Mouse (Mus musculus) telencephalon, adult 2 months (tissue): ENCODE data around the gene Mrps9.
"Not testable (repeated sequence)": the region's sequence is repeated elsewhere in the genome, so short reads cannot be mapped to it uniquely, and the experiment has no call there.

Experiments
- DNase-seq: peaks from one replicate; pipeline ENCODE4 v3.0.0-alpha.2; 2011; ENCODE audit warnings: low read depth, low spot score

Gene Mrps9

DNA sequence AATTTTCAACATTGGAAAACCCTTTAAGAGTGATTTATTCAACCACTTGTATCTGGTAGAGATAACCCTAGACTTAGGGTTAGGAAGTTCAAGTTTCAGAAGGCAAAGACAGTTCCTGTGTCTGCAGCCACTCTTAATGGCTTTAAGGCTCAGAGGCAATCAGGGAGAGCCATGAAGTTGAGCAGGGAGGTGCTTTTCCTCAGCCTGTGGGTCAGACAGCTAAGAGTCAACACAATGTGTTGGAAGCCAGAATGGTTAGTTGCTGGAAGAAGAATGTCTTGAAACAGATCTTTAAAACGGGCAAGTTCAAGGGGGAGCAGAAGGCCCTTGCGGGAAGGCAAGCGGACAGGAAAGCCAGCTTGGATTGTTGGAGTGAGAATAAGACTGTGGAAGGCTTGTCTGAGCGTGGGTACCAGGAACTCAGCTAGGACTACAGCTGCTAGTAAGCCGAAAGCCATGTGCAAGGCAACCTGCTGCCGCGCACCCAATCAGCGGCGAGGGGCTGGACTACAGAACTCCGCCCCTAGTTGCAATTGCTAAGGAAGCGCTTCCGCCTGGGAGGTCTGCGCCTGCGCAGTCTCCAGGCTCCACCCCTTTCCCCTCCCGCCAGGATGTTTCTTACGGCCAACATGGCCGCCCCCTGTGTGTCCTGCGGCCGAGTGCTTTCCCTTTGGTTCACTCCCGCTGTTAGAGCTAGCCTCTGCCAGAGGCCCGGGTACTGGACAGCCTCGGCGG is at the start of gene Mrps9:
Gene Mrps9, plus strand, starts transcription at position 571 of the 735 bp plus-strand sequence.
- DNase-seq, result peak; percentile 97

DNA sequence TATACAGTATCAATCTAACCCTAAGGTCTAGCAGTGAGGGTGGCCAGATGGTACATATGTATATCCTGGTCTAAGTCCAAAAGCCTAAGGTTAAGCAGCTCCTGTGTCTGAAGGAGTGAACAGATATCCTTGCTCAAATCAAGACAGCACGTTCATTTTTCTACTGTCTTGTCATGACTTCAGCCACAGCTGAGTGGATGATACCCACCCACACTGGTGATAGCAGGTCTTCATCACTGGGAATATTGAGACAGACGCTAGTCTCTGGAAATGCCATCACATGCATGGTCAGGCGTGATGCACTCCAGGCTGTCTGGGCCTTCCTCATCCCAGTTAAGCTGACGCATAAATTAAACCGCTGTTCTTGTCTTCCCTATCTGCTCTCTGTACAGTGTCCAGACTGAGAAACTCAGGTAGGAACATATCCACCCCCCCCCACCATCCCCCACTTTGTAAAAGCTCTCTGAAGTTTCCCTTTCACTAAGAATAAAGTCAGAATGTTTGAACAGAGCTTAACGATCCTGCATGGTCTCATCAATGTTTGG is 37.7 kb upstream of the Mrps9 start:
- no peak for DNase-seq

DNA sequence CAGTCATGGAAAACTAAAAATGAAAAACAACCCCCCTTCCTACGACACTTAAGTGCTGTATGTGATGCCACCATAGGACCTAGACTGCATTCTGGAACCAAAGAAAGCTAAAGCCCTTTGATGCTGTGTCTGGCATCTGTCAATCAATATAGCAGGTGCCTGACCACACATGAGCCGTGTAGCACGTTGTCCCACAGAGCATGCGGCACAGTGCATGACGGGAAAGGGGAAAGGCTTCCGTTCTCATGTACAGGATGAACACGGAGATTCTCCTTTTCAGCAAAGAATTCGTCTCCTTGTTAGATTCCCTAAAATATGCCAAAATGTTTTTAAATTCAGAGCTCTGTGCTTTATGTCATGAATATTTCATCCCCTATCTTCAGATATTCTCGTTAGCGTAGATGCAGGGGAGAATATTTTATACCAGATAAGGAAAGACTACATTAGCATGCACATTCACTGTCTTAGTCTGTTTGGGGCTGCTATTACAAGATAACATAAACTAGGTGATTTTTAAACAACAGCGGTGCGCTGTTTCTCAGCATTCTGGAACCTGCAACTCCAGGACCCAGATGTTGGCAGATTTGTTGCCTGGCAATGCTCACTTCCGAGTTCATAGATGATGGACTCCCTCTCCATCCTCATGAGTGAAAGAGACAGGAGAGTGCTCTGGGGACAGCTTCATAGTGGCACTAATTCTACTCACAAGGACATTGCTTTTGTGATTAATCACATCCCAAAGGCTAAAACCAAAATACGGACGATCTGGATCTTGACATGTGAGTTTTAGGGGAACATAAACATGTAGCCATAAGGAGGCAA is 36.0 kb upstream of the Mrps9 start:
- DNase-seq, result peak; percentile 10

DNA sequence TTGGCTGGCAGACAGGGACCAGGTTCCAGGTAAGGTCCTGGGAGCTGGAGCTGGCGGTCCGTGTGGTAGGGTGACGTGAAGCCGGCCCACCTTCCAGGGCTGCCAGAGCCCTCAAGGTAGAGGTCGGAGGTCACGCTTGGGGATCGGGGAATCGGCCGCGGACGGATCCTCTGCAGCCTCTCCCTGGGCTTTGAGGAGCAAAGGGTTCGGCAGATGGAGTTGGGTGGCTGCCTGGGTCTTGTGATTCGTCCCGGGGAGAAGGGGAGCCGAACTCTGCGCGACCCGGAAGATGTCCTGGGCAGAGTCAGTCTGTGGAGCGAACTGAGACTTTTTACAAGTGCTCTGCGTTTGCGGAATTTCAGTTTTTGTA is 350 bp downstream of the Mrps9 start:
- DNase-seq, result no peak

DNA sequence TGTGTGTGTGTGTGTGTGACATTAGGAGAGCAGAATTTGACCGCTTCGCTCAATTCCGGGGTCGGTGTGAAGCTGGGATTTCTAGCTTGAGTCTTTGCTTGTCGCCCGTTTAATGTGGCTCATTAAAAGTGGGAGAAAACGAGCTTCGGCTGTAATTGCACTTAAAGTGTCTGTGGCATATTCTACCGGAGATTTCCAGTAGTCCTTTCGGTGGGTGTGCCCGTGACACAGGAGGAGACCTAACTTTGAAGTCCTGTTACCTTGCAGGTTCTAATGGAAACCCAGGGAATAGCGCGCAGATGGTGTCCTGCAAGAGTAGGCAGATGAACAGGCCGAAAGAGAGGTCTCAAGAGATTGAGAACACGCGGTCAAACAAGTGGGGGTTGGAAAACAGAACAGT is 777 bp downstream of the Mrps9 start:
- no peak for DNase-seq

DNA sequence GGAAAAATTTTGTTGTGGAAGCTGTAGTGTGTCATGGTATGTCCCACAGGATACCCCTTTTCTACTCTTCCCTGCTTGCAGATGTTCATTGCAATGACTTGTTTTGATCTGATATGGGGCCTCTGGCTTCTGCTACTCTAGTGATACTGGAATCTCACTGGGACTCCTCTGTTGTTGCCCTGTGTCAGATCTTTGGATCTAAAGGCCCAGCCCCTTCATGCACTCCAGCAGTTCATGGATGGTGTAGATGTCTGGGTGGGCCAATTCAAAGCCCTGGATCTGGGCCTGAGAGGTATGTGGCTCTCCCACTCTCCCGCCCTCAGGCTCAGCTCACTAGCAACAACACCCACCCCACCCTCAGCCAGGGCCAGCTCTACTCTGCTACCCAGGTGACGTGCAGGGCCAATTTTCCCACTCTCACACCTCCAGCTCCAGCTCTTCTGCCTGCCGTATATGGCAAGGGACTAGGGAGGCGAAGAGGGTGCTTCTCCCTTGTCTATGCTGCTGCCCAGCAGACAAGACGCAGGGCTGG is 13.8 kb downstream of the Mrps9 start:
- DNase-seq, result no peak

DNA sequence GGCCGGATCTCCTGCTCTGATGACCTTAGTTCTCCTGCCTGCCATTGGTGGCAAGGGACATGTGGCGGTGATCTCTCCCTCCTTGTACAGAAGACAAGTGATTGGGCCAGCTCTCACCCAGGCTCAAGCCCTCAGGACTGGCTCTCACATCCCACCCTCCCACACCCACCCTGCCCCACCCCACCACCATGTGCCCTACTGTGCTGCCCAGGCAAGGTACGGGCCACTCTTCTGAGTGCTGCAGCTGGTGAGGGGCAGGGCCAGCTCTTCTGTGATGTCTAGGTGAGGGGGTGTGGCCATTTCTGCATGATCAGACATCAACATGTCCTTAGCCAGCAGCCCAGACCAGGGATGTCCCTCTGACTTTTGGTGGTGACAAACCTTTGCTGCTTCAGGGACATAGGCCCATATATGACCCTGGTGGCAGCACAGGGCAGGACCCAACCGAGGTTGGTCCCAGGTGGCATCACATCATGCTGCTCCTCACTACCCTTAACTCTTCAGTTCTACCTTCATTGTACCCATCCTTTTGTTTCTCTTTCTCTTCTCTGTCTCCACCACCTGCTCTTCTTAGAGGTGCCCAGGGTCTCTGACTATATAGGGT is 14.4 kb downstream of the Mrps9 start:
- DNase-seq, result no peak

DNA sequence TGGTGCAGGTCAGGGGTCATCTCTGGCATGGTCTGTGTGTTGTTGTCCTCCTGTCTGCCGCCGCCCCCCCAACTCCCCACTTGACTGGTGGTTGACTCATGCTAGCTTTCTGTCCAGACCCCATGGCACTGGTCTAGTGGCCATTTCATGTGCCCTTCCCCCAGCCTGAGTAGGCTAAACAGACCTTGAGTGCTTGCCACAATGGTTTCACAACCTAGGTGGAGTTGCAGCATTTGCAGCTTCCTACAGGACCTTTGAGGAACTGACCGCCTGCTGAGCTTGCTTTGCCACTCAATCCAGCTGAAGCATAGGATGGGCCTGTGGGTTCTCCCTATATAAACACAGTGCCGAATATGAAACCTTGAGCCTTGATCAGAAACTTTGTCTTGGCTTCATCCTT is 15.0 kb downstream of the Mrps9 start:
- no peak for DNase-seq

DNA sequence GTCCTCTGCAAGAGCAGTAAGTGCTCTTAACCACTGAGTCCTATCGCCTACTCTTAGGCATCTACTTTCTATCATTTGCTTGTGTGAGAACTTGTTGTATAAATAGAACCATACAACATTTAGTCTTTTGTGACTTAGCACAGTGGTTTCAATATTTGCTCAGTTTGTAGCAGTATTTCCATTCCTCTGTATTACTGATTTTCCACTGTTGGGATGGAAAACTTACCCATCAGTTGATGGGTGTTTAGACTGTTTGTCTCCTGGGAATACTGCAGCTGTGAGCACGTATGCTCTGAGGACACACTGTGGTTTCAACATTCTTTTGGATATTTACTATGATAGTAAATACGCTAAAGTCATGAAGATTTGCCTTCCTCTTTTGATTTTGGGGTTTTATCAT is 16.2 kb downstream of the Mrps9 start:
- no peak for DNase-seq

DNA sequence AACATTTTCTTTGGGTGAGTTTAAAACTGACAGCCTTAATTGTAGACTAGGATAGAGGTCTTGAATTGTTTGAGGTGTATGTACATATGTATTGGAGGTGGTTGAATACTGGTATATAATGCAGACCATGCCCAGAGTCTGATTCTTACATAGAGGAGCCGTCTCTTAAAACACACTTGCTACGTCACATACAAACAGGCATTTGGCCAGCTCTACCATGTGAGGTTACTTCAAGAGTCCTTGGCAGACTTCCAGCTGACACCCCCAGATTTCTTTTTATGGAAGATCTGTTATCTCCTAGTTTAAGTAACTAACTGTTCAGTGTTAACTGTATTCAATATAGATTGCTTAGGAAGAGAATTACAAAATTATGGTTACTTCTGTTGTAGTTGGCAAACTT is 23.1 kb downstream of the Mrps9 start:
- peak; percentile 73 for DNase-seq

DNA sequence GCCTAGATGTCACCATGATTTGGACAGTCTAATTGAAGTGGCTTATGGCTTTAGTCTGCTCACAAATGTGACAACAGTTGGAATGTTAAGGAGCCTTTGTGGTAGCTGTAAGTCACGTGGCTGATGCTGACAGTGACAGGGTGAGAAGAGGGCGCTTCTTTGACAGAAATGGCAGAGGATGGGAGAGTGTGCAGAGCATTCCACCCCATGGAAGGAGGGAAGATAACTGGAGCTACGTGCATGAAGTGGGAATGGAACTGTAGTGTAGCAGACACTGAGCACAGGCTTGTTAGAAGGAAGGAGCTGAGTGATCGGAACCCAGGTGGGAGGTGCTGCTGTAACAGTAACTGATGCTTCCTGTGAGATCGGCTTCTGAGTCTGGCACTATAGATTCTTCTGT is 24.2 kb downstream of the Mrps9 start:
- no peak for DNase-seq

DNA sequence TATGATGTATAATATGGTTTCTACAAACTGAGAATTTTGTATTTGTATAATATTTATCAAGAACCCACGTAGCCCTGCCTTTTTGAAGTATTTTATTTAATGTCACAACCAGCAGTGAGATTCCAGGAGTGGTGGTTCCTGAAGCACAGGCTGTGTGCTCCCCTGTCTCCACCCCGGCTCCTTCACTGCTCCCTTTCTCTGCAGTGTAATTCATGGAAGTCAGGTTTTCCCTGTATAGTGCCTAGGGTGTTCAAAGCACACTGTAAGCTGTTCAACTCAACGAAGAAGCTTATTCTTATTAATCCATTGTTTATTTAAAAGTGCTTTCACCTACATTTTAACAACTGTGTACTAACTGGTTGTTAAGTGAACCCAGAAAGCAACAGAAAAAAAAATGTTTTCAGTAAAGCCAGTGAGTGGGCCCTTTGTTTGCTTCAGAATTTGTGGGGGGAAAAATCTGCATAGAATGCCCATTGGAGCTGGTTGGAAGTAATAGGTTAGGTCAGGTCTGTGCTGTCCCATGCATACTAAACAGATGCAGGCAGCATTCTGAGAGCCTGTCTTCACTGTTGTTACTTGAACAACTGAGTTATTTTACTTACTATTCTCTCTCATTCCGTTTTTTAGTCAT is 25.5 kb downstream of the Mrps9 start:
- DNase-seq, result no peak

DNA sequence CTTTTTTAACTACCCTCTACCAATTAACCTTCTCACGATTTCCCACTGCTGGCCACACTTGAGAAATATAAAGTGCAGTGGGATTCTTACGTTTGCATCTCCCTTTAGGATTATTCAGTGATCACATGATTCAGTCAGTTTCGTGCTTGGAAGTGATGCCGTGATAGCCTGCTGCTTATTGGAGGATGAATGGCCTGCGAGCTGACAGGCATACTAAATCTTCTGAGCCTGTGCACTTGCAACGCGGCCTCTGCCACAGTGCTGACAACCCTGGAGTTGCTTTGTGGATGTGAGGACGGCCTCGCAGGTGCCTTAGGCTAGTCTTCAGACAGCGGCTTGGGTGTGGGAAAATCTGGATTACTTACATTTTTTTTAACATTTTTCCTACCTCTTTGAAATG is 26.2 kb downstream of the Mrps9 start:
- DNase-seq, result no peak

DNA sequence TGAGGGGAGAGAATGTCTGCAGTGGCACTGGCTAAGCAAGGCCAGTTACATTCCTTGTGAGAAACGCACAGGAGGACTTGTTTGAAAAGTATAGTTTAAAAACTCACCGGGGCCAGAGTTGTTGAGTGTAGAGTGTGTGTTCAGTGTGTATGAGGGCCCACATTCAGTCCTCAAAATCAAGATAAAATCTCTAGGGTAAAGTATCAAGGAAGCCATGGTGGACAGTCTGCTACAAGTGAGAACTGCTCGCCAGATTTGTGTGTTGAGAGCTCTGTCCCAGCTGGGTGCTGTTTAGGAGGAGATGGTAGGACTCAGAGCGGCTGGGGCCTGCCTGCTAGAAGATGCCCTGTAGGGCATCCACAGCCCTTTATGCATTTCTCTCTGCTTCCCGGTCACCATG is 27.8 kb downstream of the Mrps9 start:
- DNase-seq, result no peak

DNA sequence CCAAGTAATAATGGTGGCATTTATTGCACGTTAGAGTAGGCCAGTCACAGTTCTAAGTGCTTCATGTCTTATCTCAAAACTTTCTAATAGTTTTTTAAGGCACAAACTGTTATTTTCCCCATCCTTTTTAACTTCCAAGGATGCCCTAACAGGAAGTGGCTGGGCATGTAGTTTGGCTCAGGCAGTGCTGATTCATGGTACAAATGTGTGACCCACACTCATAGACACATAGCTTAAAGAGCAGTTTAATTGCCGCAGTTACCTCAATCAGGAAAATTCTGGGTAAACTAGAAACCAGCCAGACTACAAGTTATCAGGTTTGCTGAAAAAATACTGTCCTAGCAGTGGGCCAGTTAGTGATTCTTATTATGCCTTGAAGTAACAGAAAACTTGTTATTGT is 31.2 kb downstream of the Mrps9 start:
- DNase-seq, result no peak

DNA sequence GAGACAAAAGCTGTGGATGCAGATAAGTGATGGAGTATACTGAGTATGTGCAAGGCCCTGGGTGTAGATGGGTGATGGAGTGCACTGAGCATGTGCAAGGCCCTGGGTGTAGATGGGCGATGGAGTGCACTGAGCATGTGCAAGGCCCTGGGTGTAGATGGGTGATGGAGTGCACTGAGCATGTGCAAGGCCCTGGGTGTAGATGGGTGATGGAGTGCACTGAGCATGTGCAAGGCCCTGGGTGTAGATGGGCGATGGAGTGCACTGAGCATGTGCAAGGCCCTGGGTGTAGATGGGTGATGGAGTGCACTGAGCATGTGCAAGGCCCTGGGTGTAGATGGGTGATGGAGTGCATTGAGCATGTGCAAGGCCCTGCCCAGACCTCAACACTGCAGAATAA is 32.4 kb downstream of the Mrps9 start:
- not testable (repeated sequence) for DNase-seq

DNA sequence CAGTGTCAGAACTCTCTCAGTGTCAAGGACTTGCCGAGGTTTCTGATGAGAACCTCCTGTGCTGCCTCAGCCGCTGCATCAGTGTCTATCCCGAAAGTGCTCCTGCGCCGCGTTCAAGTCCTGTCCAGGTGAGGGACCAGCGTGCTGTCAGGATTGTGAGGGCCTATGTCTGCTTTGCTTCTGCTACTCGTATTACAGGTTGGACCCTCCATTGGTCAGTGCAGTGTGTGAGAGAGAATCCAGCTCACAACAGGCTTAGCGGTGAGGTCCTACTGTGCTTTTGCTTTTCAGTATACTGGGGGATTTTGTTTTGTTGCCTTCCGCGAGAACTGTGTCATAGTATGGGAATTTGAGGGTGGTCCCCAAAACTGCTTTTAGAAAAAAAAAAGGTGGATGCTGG is 36.8 kb downstream of the Mrps9 start:
- DNase-seq, result no peak

DNA sequence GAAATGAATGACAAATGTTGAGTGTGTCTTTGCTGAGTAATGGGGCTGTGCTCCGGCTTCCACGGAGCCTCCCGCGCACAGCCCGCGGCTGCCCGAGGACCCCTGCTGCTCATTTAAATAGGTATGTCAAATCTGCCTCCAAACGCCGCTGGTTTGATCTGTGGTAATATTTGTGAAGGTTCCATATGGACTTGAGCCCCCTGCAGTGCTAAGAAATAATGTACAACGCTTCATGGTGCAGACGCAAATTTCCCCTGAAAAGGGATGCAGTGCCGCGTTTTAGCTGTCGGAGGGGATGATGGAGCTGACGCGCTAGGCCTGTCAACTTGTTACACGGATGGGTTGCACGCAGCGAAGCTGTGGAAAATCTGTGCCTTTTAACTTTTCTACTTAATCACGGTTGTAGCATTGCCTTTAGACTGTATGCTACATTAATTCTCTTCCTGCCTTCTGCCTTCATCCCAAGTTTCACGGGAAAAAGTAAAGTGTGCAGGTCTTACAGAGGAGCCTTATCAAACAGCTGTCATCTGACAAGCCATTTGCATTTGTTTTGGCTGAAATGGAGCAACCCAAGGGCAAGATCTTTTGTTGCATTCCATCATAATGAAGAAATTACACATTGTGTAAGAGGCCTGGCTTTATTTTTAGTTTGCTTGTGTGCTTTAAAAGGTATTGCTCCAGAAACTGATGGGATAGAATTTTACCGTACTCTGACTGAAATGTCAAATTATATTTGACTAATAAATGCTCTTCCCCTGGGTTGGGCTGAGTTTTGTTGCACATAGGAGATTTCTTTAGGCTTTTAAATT is 37.7 kb downstream of the Mrps9 start:
- no peak for DNase-seq

DNA sequence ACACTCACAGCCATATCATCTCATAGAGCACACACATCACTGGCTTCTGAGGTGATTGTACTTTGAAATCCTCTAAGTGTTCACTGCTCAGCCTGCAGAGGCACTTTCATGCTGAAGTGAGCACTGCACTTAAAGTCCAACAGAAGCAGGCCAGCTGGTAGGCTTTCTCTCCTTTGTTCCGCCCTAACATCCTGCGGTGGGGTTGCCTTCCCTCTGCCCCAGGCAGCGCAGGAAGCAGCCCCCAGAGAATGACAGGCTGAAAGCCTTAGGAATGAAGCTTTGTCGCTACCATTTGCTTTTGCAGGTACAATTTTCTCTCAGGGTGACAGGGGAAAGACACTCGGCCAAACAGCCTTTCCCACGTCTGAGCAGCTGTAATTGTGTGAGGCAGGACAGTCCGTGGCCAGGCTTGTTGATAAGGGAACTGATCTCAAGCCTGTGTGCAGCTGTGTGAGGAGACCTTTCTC is 38.4 kb downstream of the Mrps9 start:
- DNase-seq, result no peak

DNA sequence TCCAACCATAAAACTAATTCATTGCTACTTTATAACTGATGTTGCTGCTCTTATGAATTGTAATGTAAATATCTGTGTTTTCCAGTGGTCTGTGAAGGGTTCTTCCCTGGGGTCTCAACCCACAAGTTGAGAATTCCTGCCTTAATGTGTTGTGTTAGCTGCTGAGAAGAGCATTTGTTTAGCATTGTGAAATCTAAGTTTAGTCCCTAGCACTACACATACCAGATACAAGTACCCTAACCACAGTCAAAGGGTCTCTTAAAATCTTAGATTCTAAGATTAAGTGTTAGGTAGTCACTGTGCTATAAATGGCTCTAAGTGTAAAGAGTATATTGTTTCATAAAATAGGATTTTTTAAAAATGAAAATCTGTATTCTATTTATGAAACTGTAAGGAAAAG is 43.7 kb downstream of the Mrps9 start:
- DNase-seq, result no peak

DNA sequence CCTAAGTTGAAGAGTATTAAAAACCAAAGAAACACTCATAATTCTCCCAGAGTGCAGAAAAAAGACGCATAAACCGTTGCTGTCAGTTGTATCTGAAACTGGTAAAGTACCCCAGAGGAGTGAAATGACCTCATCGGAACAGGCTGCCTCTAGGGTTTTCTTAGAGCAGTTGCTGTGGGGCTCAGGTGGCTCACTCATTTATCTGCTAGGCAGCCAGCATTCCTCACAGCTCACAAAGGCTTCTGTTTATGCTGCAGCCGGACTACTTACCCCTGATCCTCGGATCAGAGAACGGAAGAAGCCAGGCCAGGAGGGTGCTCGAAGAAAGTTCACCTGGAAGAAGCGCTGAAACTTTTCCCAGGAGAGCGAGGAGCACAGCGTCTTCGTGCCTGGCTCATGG is 54.1 kb downstream of the Mrps9 start:
- DNase-seq, result no peak
